Mouse (Mus musculus) embryo, embryonic 11.5 days (tissue): Measurements from ENCODE around the gene Rom1.
"Not testable (repeated sequence)": the region's sequence is repeated elsewhere in the genome, so short reads cannot be mapped to it uniquely, and the experiment has no call there.

Experiments used
- DNase-seq: peaks from one replicate; pipeline ENCODE4 v3.0.0-alpha.2; 2012; ENCODE audit warnings: low read depth, low spot score

Rom1 gene

DNA sequence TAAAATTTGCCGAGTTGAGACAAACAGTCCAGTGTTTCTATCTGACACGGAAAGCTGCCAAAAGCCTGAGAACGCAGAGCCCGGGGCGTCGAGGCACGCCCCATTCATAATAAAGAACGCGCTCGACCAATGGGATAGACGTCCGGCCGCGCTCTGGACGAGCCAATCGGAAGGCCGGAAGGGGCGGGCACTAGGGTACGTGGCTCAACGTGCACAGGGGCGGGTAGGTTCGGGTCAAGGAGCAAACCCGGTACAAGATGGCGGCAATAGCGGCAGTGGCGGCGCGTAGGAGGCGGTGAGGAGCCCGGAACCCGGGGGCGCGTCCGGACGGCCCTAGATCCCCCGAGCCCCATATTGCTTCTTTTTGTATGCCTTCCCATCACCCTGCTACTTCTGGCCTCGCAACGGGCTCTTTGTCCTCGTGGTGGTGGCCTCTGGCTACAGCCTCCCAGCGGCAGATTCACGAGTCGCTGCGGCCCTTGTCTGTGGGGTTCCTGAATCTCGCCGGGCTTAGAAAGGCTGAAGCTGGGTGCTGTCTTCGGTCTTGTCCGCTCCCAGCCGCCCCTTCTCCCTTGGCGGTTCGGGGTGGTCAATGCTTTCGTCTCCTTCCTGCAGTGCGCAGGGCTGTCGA, 31.2 kb downstream of the Rom1 start, which contains the start of gene Ganab:
Ganab (plus strand) TSS at position 207 of the 631 bp plus-strand sequence.
- peak; percentile 93 for DNase-seq

DNA sequence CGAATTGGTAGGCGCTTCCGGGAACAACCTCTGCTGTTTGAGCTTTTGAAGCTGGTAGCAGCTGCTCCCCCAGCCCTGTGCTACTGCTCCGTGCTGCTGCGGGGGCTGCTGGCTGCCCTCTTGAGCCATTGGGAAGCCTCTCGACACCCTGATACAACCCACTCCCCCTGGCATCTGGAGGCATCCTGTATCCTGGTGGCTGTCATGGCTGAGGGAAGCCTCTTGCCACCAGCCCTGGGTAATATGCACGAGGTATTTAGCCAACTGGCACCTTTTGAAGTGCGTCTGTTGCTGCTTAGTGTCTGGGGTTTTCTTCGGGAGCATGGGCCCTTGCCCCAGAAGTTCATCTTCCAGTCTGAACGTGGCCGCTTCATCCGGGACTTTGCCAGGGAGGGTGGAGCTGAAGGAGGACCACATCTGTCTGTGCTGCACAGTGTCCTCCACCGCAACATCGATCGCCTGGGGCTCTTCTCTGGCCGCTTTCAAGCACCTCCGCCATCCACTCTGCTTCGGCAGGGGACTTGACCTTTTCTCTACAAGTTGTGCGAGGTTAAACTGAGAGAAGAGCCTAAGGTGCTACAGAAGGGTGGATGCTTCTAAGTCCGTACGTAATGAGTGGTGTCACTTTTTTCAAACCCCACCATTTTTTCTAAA, 31.8 kb downstream of the Rom1 start:
- DNase-seq: not testable (repeated sequence)

DNA sequence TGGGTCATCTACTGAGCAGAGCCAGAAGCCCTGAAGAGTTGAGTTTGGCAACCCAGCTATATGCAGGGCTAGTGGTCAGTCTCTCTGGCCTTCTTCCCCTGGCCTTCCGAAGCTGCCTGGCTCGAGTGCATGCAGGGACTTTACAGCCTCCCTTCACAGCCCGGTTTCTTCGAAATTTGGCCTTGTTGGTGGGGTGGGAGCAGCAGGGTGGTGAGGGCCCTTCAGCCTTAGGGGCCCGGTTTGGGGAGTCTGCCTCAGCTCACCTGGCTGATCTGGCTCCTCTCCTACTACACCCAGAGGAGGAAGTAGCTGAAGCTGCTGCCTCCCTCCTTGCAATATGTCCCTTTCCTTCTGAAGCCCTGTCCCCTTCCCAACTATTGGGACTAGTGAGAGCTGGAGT, 32.9 kb downstream of the Rom1 start:
- not testable (repeated sequence) for DNase-seq

DNA sequence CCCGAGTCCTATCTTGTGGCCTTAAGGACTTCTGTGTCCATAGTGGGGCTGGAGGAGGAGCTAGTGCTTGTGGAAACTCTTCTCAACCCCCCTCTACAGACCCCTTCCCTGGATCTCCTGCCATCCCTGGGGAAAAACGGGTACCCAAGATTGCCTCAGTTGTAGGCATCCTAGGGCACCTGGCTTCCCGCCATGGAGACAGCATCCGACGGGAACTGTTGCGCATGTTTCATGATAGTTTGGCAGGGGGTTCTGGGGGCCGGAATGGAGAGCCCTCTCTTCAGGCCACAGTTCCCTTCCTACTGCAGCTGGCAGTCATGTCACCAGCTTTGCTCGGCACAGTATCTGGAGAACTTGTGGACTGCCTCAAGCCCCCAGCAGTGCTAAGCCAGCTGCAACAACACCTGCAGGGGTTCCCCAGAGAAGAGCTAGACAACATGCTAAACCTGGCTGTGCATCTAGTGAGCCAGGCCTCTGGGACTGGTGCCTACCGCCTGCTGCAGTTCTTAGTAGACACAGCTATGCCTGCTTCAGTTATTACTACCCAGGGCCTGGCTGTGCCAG, 33.7 kb downstream of the Rom1 start:
- no peak for DNase-seq

DNA sequence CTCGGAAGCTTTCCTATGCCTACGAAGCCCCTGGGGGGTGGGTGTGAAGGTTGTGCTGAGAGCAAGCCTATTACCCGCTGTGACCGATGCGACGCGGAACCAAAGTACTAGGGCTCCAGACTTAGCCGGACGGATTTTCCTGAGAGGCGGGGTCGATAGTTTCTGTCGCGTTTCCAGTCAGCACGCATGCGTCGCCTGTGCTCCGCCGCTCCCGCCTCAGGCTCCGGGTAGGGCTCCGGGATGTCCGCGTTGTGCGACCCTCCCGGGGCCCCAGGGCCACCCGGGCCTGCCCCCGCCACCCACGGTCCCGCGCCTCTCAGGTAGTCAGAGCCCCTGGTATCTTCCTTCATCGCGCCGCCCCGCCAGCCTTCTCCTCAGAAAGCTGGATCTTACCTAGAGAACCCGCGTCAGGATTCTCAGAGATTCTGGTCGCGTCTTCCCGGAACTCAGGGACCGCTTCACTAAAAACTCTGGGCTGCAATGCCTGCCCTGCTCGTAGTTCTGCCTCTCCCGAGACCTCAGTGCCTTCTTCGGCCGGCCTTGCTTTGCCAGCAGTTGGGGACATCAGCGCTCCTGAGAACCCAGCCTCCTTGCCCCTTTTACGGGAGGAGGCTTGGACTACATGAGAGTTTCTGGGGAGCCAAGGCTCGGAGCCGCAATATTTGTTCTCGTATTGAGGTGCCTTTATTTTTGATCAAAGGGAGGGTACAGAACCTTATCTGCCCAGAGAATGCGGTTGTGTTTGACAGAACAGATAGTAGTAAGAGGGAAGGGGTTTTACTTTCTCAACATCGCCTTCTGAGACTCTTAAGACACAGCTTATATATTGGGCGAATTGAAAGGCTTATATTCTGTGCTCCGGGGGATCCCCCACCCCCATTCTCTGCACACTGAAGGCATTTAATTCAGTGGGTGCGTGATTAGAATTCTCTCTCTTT, 36.1 kb downstream of the Rom1 start, which contains the start of gene Ints5:
Ints5 (plus strand) TSS at position 177 of the 938 bp plus-strand sequence.
- DNase-seq: peak; percentile 75

DNA sequence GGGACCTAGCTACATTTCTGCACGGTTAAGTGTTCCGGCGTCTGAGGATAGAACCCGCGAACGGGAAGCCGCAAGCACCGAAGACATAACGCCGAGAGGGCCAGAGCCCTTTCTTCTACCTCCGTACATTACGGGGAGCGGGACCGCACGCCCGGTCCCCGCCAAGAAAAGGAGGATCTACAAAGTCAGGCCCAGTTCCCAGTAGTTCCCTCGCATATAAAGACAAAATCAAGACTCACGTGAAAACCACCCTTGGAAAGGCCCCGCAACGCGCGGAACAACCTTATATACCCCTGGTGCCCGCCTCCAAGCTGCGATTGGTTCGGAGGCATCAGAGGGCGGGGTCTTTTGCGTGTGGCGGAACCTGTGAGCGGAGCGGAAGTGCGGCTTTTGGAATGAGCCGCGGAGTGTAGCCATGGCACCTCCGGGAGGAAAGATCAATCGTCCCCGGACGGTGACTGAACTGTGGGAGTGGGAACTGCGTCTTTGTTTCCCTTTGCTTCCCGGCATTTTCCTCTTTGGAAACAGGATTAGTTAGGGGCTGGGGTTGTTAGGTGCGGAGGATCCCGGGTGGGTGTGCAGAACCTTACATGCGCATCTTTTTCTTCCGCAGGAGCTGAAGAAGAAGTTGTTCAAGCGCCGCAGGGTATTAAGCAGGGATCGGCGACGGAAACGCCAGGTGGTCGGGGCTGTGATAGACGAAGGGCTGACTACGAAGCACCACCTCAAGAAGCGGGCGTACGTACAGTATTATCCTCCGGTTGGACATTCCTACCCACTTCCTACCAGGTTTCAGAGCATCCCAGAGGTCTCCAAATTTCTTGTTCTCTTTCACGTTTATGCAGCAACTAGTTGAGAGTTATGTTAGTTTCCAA, 40.4 kb downstream of the Rom1 start, which contains the start of the genes 1810009A15Rik and Gm49416:
1810009A15Rik (plus strand) TSS at position 343 of the 875 bp plus-strand sequence.
Gm49416 (plus strand) TSS at position 416 of the 875 bp plus-strand sequence.
- DNase-seq: peak; percentile 95

DNA sequence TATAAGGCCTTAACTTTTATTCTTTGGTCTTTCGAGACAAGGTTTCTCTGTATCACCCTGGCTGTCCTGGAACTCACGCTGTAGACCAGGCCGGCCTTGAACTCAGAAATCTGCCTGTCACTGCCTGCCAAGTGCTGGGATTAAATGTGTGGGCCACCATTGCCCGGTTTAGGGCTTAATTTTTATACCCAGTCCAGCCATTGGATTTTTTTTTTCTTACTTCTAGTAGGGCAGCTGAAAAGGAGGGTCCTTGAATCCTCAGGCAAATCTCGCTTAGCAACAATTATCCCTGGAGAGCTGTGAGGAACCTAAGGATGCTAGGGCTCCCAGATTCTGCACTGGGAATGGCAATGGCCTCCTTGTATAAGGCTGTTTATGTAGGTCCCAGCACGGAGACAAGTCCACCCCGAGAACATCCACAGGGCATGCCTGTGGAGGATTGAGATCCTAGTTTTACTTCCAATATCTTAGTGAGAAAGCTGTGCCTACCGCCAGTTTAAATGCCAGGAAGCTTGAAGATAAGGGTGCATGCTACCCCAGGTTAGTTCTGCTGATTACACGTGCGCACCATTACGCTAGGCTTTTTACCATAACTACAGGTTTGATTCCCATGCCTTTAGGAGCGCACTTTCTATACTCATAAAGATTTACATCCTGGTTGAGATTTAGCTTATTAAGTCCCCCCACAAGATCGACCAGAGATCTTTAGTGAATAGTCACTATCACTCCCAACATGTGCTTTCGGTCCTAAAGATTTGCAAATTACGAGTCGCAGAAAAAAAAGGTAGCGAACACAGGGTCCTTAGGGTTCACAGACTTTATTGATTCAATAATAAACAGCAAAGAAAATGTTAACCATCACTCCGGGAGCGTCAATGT, 41.3 kb downstream of the Rom1 start:
- no peak for DNase-seq

DNA sequence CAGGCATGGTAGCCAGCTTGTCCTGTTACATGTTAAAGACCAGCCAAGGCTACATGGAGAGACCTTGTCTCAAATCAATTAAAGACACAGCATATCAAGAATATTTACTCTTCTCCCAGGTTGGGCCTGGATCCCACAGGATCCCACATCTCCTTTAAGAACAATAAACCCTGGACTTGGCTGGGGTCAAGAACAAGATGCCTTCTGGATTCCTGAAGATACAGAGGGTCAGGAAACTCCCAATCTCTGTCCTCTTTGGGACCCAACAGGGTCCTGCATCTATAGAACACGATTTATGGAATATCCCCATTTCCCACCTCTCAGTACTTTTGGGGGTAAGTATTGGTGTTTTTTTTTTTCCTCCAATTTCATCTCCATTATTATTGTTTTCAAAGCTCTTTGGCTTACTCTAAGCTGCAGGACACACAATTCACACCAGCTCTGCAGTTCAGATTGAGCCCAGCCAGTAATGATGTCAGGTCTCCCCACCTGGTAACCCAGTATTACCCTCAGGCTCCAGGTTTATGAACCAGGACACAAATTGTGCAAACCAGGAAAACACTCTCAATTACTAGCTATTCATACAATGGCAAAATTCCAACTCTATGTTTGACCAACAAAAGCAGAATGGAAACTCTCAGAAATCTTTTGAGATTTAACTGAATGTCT, 42.1 kb downstream of the Rom1 start:
- no peak for DNase-seq

DNA sequence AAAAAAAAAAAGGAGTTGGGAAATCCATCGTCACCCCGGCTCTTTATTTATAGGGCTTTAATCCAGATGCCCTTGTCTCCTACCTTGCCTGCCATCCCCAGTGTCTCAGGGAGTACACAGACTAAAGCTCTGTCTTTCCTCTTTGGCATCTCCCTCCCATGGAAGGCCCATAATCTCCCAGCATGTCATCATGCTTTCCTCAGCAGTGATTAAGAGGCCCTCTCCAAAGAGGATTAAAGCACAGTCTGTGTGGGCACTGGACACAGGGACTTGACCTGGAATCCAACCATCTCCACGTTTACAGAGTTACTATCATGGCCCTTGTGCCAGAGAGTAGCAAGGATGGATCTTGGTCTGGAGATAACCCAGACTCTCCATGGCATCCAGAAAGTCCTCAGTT, 45.5 kb downstream of the Rom1 start, which contains the start of the genes Lbhd1 and Gm49403:
Lbhd1 (plus strand) TSS at position 117 of the 400 bp plus-strand sequence.
Gm49403 (plus strand) TSS at position 315 of the 400 bp plus-strand sequence.
- DNase-seq: no peak

DNA sequence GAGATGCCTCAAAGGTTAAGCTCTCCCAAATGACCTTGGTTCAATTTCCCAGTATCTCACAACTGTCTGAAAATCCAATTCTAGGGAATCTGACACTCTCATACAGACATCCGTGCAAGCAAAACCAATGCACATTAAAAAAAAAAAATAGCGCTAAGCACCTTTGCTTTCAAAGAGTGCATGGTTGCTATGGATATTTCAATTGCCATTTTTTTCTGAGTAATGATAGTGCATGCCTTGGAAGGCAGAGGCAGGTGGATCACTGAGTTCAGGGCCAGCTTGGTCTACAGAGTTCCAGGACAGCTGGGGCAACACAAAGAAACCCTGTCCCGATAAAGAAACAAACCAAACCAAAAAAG, 48.1 kb downstream of the Rom1 start:
- DNase-seq: no peak

DNA sequence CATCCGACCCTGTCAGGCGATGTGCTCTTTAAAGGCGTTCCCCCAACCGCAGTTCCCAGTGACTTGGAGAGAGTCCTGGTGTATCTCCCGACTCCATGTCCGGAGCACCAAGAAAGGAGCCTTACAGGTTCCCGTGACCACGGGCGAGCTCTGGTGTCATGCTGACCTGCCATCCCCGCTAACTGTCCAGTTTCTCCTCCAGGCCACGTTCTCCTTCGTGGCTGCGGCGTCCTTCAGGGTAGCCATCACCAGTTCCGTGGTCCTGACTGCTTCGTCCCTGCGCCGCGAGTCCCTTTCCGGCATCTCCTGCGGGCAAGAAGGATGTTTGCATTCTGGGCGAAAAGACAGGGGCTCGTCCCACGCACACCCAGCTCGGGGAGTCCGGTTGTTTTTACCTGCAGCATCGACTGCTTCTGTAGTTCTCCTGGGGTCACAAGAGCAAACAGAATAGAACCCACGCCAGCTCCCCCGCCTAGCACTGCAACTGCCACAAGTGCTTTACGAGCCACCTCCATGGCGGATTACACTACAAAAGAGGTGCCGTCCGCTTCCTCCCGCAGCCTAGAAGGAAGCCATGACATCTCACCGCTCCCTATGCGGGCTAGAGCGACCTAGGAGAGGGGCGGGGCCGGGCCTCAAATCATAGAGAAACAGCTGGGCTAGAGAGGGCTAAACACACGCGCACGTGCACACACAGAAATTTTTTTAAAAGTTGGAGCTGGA, 48.7 kb downstream of the Rom1 start, which contains the start of gene Uqcc3:
Uqcc3 (minus strand) TSS at position 613 of the 723 bp plus-strand sequence.
- DNase-seq: peak; percentile 70
